Mouse (Mus musculus) testis, postnatal 10 days (tissue): ENCODE data around the gene Olfr1392.

Source experiments
- DNase-seq: peaks from one replicate; pipeline ENCODE4 v3.0.0; 2021; ENCODE audit warnings: low spot score

The Olfr1392 gene

DNA sequence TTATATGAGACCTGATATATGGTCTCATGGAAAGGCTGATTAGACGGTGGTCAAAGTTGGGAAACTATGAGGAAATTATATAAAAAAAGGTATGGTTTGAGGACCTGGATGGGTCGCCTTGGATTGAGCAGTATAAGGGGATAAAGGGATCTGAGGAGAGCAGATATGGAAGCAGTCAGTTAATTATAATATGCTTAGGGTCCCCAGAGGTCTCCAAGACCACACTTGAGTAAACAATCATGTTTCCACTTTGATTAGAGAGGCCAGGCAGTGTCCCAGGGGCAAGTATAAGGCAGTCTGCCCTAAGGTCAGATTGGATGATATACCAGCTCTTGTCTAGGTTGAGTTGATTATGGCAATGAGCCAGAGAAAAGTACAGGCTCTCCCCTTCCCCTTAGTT, 37.4 kb downstream of the Olfr1392 start, which contains the start of gene Olfr1391:
Gene Olfr1391 (plus strand): TSS at position 301 of the 400 bp plus-strand sequence.
- DNase-seq = no peak

DNA sequence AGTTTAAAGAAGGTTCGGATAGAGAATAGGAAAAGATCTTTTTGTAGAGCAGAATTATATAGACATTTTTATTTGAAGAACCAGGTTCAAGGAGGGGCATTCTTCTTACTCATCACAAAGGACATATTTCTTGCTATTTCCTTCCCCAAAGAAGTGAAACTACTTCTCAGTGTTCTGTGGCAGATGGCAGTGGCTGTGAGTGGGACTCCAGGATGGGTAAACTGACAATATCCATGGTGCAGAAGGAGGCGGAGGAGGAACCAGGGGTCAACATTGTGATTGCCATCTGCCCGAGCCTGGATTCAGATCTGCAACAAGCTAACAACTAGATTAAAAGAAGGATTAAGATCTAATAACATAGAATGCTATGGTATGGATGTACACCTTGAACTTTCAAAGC, 41.6 kb downstream of the Olfr1392 start:
- DNase-seq = no peak

DNA sequence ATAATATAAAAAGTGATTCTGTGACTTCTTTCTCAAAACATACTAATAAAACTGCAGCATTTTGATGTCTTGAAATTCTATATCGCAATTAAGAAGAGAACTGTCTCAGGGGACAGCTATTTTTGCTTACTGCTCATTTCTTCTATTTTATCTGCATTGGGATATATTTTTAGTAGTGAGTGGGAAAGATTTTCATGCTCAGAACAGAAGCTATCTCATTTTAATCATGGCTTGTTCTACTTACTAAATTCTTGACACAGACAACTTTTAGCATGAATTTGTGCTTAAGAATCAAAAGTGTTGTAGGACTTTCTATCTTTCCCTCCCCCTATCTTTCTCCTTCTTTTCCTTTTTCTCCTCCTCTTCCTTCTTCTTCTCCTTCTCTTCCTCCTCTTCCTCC, 44.6 kb downstream of the Olfr1392 start:
- DNase-seq = no peak

DNA sequence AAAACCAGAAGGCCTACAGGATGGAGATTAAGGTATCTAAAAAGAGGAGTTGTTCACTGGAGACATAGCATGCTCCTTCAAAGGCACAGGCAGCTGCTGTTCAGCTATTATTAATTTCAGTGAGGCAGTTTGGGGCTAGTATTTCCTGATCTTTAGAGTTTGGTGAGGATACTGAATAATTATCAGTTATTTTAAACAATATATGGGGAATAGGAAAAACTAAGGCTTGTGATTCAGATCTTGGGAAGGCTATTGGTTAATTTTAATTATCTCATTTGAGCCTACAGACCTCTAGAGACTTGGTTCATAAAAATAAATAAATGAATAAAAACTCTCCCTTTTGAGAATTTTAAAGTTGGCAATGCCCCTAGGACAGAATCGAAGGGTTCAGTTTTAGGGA, 49.8 kb downstream of the Olfr1392 start, which contains the start of gene Olfr1390:
Gene Olfr1390 (plus strand): TSS at position 301 of the 400 bp plus-strand sequence.
- DNase-seq = no peak

DNA sequence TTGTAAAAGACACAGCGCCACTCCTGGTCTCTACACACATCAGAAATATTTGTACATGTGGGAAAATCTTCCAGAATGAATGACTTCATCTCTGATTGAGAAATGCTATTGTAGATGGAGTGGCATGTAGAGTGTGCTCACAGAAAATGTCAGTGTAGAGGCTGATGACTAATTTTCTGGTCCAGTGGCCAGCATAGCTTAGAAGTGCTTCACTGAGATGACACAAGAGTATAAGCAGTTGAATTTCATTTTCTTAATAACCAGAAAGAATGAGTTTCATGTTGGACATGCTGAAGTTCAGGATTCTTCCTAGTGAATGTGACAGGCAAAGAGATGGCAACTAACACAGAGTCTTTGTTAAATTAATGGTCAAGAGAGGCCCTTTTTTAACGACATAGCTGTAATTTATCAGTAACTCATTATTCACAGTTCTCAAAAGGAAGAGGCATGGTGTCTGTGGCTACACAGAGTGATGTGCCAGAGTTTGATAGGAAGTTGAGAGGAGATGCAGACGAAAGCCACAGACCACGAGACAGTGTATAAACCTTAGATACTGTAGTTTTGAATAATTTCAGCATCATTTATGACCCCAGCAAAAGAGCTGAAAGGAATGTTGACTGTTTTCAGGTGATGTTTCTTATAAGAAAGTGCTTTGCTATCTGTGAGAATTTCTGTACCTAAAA, 52.2 kb downstream of the Olfr1392 start:
- DNase-seq = no peak
